Mouse (Mus musculus) lung, embryonic 16.5 days (tissue): ENCODE measurements around the gene Ccar1. TPM values are rescaled to one million over a fixed set of nuclear protein-coding genes. Genes with fewer than 3 reads are reported as not detected.

Source experiments
- ATAC-seq: fragments of 200-750 bp; cut with Nextera tagmentation; 2 replicates; pipeline ENCODE4 v1.8.0; 2017; ENCODE audit warnings: low read depth, mild to moderate bottlenecking, moderate library complexity
- H3K27ac ChIP-seq: fragments of 300-500 bp; sonication (generic); 2 replicates; pipeline ENCODE4 v1.5.1; 2014; ENCODE audit warnings: mild to moderate bottlenecking, control low read depth, low read length
- H3K27me3 ChIP-seq: fragments of 300-500 bp; sonication (generic); 2 replicates; pipeline ENCODE4 v1.6.1; 2014; ENCODE audit warnings: low read depth, low read length, mixed read lengths; ENCODE audit not compliant: control insufficient read depth, insufficient read depth
- H3K36me3 ChIP-seq: fragments of 300-500 bp; sonication (generic); 2 replicates; pipeline ENCODE4 v1.6.1; 2014; ENCODE audit warnings: low read length; ENCODE audit not compliant: control insufficient read depth, insufficient read depth
- H3K4me1 ChIP-seq: fragments of 300-500 bp; sonication (generic); replicated peaks from 2 replicates; pipeline ENCODE4 v1.6.1; 2014; ENCODE audit warnings: low read length, mixed read lengths; ENCODE audit not compliant: control insufficient read depth, insufficient read depth
- H3K4me2 ChIP-seq: fragments of 300-500 bp; sonication (generic); 2 replicates; pipeline ENCODE4 v1.6.1; 2014; ENCODE audit warnings: low read depth, low read length, control low read depth
- H3K4me3 ChIP-seq: fragments of 300-500 bp; sonication (generic); 2 replicates; pipeline ENCODE4 v1.5.1; 2014; ENCODE audit warnings: mild to moderate bottlenecking, low read length, control low read depth
- H3K9ac ChIP-seq: fragments of 300-500 bp; sonication (generic); 2 replicates; pipeline ENCODE4 v1.6.1; 2014; ENCODE audit warnings: low read length, control low read depth
- H3K9me3 ChIP-seq: fragments of 300-500 bp; sonication (generic); 2 replicates; pipeline ENCODE4 v1.6.1; 2016; ENCODE audit warnings: low read length; ENCODE audit not compliant: control insufficient read depth
- WGBS: fragments of 180-500 bp; shearing (Covaris S2); extraction: QIAGEN DNeasy Blood & Tissue Kit; methylation state at CpG from one replicate; pipeline ENCODE4 v1.1.7; 2014; 5-methylcytosine and 5-hydroxymethylcytosine counted together
- polyA plus RNA-seq: library from polyadenylated mRNA; unstranded; fragments of >200 nt; fragmentation: Nextera tagmentation; extraction: Ambion mirVana; gene quantifications from 2 replicates; pipeline ENCODE4 v1.2.1, GENCODE M21; 2015

Ccar1 gene
- polyA plus RNA-seq: 125 and 130 TPM in 2 replicates

GRCm38 (mm10) chr10:62792177-62793090 is at the start of gene Ccar1:
TSS of gene Ccar1 (minus strand) at chr10:62792286.
- peak within 1 kb of the TSS; percentile 98 for H3K27ac ChIP-seq
- peaks cover 14% of the 10 kb centered on the region for H3K36me3 ChIP-seq
- H3K9ac ChIP-seq: peak within 1 kb of the TSS; percentile 94
- WGBS: 3% methylated on average over 54 of the region's 55 CpGs
- H3K4me2 ChIP-seq: peak within 1 kb of the TSS; percentile 79
- no peaks in the 10 kb centered on the region for H3K9me3 ChIP-seq
- peaks cover 10% of the 10 kb centered on the region for H3K4me1 ChIP-seq
- ATAC-seq: peak; percentile 98
- H3K4me3 ChIP-seq: peak within 1 kb of the TSS; percentile 82
- H3K27me3 ChIP-seq: no peaks in the 10 kb centered on the region

- WGBS: 90% methylated on average over 7 of the region's 7 CpGs
- Histone ChIP-seq H3K4me1 (peaks cover 8% of the 10 kb centered on the region), H3K4me2 (no peak overlapping the region)
Observed at GRCm38 (mm10) chr10:62840687-62841086, 48.6 kb upstream of the Ccar1 start.

GRCm38 (mm10) chr10:62837987-62838386 is 45.9 kb upstream of the Ccar1 start:
- 86% methylated on average over 5 of the region's 5 CpGs for WGBS
- no peak for ATAC-seq
- H3K4me1 ChIP-seq: no peaks in the 10 kb centered on the region
- H3K9me3 ChIP-seq: no peaks in the 10 kb centered on the region
- H3K27ac ChIP-seq: no peak overlapping the region
- H3K27me3 ChIP-seq: no peaks in the 10 kb centered on the region
- H3K4me2 ChIP-seq: no peak overlapping the region
- H3K4me3 ChIP-seq: no peak overlapping the region
- H3K36me3 ChIP-seq: peaks cover 15% of the 10 kb centered on the region
- no peak overlapping the region for H3K9ac ChIP-seq

More at GRCm38 (mm10) chr10:62840687-62841086, 48.6 kb upstream of the Ccar1 start:
- Histone ChIP-seq H3K4me3 (no peak overlapping the region), H3K9ac (no peak overlapping the region), H3K9me3 (no peaks in the 10 kb centered on the region), H3K27me3 (no peaks in the 10 kb centered on the region), H3K36me3 (peaks cover 15% of the 10 kb centered on the region), H3K27ac (no peak overlapping the region)
- ATAC-seq: no peak

- WGBS: 65% methylated on average over 9 of the region's 9 CpGs
- Histone ChIP-seq H3K9ac (no peak overlapping the region), H3K4me2 (no peak overlapping the region), H3K4me1 (0 out of 2 replicates have a peak, but pooled peaks cover 2% of the 10 kb centered on the region), H3K27me3 (no peaks in the 10 kb centered on the region), H3K4me3 (no peak overlapping the region), H3K36me3 (peaks cover 3% of the 10 kb centered on the region), H3K27ac (no peak overlapping the region), H3K9me3 (no peaks in the 10 kb centered on the region)
- no peak for ATAC-seq
Observed at GRCm38 (mm10) chr10:62832783-62833182, 40.7 kb upstream of the Ccar1 start.

GRCm38 (mm10) chr10:62831546-62831945 is 39.5 kb upstream of the Ccar1 start:
- H3K9me3 ChIP-seq: no peaks in the 10 kb centered on the region
- 50% methylated on average over 2 of the region's 2 CpGs for WGBS
- H3K27me3 ChIP-seq: no peaks in the 10 kb centered on the region
- no peak for ATAC-seq
- H3K36me3 ChIP-seq: peaks cover 3% of the 10 kb centered on the region
- no peak overlapping the region for H3K4me3 ChIP-seq
- no peak overlapping the region for H3K9ac ChIP-seq
- H3K4me2 ChIP-seq: no peak overlapping the region
- H3K27ac ChIP-seq: no peak overlapping the region
- H3K4me1 ChIP-seq: 0 out of 2 replicates have a peak, but pooled peaks cover 2% of the 10 kb centered on the region

- H3K9ac ChIP-seq: no peak overlapping the region
- H3K4me2 ChIP-seq: no peak overlapping the region
Observed at GRCm38 (mm10) chr10:62824474-62824873, 32.4 kb upstream of the Ccar1 start.

GRCm38 (mm10) chr10:62823431-62823830 is 31.3 kb upstream of the Ccar1 start:
- 78% methylated on average over 4 of the region's 4 CpGs for WGBS
- Histone ChIP-seq H3K9me3 (no peaks in the 10 kb centered on the region), H3K27ac (no peak overlapping the region), H3K36me3 (peaks cover 15% of the 10 kb centered on the region), H3K4me3 (no peak overlapping the region), H3K9ac (no peak overlapping the region), H3K4me2 (no peak overlapping the region), H3K27me3 (no peaks in the 10 kb centered on the region), H3K4me1 (no peaks in the 10 kb centered on the region)
- ATAC-seq: no peak

More at GRCm38 (mm10) chr10:62824474-62824873, 32.4 kb upstream of the Ccar1 start:
- 88% methylated on average over 8 of the region's 8 CpGs for WGBS
- no peak overlapping the region for H3K4me3 ChIP-seq
- H3K9me3 ChIP-seq: no peaks in the 10 kb centered on the region
- peaks cover 7% of the 10 kb centered on the region for H3K36me3 ChIP-seq
- no peak for ATAC-seq
- H3K4me1 ChIP-seq: no peaks in the 10 kb centered on the region
- no peaks in the 10 kb centered on the region for H3K27me3 ChIP-seq
- H3K27ac ChIP-seq: no peak overlapping the region

- no peak for ATAC-seq
- Histone ChIP-seq H3K9ac (no peak overlapping the region), H3K9me3 (no peaks in the 10 kb centered on the region), H3K36me3 (peaks cover 12% of the 10 kb centered on the region), H3K27ac (no peak overlapping the region), H3K27me3 (no peaks in the 10 kb centered on the region), H3K4me3 (no peak overlapping the region), H3K4me2 (no peak overlapping the region), H3K4me1 (no peaks in the 10 kb centered on the region)
- WGBS: 66% methylated on average over 4 of the region's 4 CpGs
Observed at GRCm38 (mm10) chr10:62810010-62810409, 17.9 kb upstream of the Ccar1 start.

- H3K4me1 ChIP-seq: no peaks in the 10 kb centered on the region
- no peaks in the 10 kb centered on the region for H3K27me3 ChIP-seq
- H3K36me3 ChIP-seq: peaks cover 6% of the 10 kb centered on the region
- H3K4me2 ChIP-seq: no peak overlapping the region
- no peak overlapping the region for H3K4me3 ChIP-seq
- no peak overlapping the region for H3K9ac ChIP-seq
- 88% methylated on average over 2 of the region's 2 CpGs for WGBS
- H3K27ac ChIP-seq: no peak overlapping the region
- H3K9me3 ChIP-seq: no peaks in the 10 kb centered on the region
- no peak for ATAC-seq
Observed at GRCm38 (mm10) chr10:62808766-62809165, 16.7 kb upstream of the Ccar1 start.
